Mouse (Mus musculus): ENCODE measurements around the gene Ifnk. TPM values are rescaled to one million over a fixed set of nuclear protein-coding genes. Genes with fewer than 3 reads are reported as not detected.

Ifnk gene
- not detected in 2 replicates for polyA plus RNA-seq (2012)

DNA sequence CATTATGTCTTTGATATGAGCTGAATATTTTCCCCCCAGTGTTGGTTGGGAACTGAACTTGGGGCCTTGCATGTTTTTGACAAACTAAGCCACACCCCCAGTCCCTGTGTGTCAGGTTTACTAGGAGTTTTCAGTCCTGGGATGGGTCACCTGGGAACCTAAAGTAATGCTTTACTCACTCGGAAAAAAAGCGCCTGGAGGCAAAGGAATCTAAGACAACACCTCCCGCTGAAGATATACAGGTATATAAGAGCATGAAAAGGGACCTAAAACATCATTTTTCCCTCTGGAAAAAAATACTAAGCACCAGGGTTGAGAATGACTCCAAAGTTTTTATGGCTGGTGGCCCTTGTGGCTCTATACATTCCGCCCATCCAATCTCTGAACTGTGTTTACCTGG is at the start of gene Ifnk:
Ifnk (plus strand) TSS at position 301 of the 400 bp plus-strand sequence.

DNA sequence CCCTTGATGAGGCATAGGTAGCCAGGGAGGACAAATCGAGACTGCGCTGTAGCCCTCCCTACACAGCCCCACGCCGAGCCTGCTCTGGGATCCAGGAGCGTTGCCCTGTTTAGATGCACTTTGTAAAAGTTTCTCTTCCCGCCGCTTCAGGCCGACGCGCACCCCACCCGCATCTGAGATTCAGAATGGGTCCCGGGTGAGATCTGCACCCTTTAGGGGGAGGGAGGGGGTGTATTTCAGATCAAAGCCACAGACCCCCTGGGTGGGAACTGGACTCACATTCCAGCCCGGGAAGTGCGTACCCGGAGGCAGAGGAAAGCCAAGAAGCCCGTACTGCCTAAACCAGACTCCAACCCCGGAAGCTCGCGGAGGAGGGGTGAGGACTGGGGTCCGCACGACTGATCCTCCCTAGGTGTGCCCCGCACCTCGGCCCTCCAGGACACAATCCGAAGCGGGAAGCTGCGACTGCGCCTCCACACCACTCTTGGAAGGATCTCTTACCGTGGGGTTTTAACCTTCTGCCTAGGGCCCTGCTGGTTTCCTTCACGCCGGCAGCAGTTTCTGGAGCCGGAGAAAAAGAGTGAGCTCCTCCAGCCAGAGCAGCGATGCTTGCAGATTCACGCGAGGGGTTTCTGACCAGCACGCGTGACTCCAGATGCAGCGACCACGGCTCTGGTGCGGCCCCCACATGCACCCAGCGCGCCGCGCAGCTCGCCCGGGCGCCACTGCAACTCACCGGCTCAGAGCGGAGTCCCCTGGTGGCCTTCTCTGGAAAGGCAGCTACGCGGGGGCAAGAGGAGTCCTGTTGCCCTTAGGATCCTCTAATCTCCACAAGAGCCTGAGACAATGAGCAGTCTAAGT is 5.1 kb downstream of the Ifnk start, which contains the start of gene Mob3b:
Mob3b (minus strand) TSS at position 734 of the 861 bp plus-strand sequence.

Other genes with a start within 250 kb of the Ifnk start
- gene Mob3b, start 5.4 kb downstream of the Ifnk start, polyA plus RNA-seq (2012), result 3.2 and 3.3 TPM in 2 replicates
- 0.12 and 0.28 TPM in 2 replicates for gene C9orf72, start 74.1 kb downstream of the Ifnk start, polyA plus RNA-seq (2012)

All from megakaryocyte-erythroid progenitor cell, adult 5 weeks (primary cell).